Mouse (Mus musculus) gastrocnemius, adult 2 months (tissue): ENCODE results near the gene Sumo1. TPM values are rescaled to one million over a fixed set of nuclear protein-coding genes. Genes with fewer than 3 reads are reported as not detected.

ENCODE experiments used
- DNase-seq: peaks from one replicate; pipeline ENCODE4 v3.0.0; 2022
- H3K27ac ChIP-seq: fragments of 200-600 bp; 2 replicates; pipeline ENCODE4 v1.8.1; 2022; ENCODE audit warnings: mild to moderate bottlenecking
- H3K4me3 ChIP-seq: fragments of 200-600 bp; 2 replicates; pipeline ENCODE4 v1.8.1; 2022; ENCODE audit warnings: mild to moderate bottlenecking, moderate library complexity
- CTCF ChIP-seq: fragments of 200-600 bp; IDR thresholded peaks from 2 replicates; pipeline ENCODE4 v1.8.1; 2022; ENCODE audit warnings: antibody characterized with exemption, mild to moderate bottlenecking, moderate library complexity
- intact Hi-C: fragments of 180-260 bp; cut with DNase I; formaldehyde crosslinking; loops from one replicate; pipeline ENCODE4 v1.15.1; 2025
- total RNA-seq, 2 experiments: library from RNA; stranded (reverse); gene quantifications; 2 replicates each; pipeline ENCODE4 v1.2.3; 2021

Sumo1 gene
- total RNA-seq, 2 experiments from 2014 or later, result 50.3 to 69.0 TPM

DNA sequence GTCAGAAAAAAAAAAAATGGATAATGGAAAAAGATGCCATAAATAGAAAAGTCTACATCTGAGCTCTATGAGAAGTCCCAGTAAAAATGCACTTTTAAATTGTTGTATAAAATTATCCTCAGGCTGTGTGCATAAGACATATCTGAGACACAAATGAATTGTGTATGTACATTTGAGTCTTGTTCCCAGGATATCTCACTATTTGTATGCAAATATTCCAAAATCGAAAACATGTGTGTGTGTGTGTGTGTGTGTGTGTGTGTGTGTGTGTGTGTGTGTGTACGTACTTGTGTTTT is 67.3 kb downstream of the Sumo1 start:
- no peak for TF ChIP-seq CTCF
- H3K4me3 ChIP-seq, result no peak overlapping the region
- peak overlapping the region; percentile 53; the same call in 1 of the 2 replicates for H3K27ac ChIP-seq
- DNase-seq, result no peak
- intact Hi-C loops, result no loop called here

DNA sequence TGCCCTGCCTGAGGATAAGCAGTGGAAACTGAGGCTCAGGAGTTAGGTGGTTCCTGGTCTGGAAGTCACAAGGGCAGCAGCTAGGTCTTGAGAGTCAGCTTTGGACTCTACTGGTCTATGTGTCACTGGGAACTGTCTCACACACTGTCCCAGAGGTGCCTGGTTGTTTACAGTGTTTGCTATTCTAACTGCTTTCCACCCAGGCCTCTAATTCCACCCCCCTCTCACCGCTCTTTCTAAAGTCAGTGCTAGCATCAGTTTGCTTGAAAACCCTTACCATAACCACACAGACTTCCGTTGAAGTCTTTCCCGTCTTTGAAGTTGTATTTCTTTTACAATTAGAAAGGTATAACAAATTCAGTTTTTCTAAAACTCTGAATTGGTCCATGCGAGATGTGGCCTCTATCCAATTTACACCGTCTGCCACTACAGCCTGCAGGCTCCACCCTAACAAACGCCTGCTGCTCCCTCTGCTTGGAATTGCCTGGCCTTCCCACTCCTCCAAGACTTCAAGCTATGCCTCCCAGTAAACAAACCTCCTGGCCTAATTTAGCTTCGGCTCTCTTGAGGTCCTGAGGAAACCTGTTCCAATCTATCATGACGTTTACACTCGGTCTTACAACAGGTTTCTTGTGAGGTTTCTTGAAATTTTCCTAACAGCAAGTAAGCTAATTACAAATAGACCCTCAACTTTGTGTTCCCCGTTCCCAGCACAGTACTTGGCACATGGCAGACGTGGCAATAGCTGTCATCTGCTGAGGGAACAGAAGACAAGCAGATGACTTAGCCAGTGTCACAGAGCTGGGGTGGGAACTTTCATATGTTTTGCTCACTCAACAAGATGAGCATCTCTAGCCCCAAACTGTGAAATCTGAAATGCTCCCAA is 67.9 kb downstream of the Sumo1 start:
- Histone ChIP-seq H3K27ac (peak overlapping the region; percentile 53), H3K4me3 (no peak overlapping the region)
- intact Hi-C loops, result no loop called here
- DNase-seq, result no peak
- no peak for TF ChIP-seq CTCF

DNA sequence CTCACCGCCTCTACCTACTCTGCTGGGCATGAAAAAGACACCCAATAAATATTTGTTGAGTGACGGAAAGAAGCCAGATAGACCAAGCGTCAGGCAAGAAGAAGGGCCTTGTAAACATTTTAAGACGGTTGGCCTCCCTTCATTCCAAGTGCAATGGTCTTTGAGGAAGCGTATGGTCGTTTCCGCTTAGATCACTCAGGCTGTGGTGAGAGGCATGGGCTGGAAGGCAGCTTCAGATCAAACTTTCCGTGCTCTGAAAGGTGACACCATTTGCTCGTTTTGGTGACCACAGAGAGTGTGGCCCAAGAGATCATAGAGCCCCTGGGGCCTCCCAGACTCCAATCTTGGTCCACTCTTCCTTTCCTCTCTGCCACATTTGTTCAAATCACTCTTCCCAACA is 75.0 kb downstream of the Sumo1 start:
- TF ChIP-seq CTCF, result no peak
- intact Hi-C loops, result no loop called here
- H3K4me3 ChIP-seq, result no peak overlapping the region
- no peak for DNase-seq
- H3K27ac ChIP-seq, result no peak overlapping the region

DNA sequence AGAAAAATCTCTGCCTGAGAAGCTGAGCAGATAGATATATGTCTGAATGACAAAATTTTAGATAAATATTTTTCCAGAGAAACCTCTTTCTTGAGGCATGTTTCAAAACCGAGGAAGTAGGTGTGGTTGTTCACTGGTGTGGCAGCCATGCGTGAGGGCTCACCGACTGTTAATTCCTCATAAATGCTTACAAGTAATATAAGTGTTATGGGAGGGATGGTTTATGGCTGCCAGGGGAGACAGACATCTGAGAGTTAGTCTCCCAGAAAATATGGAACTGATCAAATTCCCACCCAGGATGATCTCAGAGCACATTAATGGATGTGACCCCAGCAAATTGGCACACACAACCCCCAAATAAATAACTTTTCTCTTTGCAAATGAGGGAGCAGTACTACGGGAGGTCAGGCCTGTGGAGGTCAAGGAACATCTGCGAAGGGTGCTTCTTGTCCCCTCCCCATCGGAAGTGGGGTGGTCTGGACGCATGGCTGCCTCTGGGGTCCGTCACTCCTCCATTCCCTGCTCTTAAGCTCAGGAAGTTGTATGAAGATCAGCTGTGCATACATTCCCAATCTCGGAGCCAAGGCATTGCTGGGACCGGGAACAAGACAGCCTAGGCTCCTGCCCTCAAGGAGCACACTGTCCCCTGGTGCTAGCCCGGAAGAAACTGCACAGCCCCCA is 75.9 kb downstream of the Sumo1 start:
- Histone ChIP-seq H3K4me3 (no peak overlapping the region), H3K27ac (peak overlapping the region; percentile 84; the same call in 1 of the 2 replicates)
- no peak for DNase-seq
- TF ChIP-seq CTCF, result no peak
- intact Hi-C loops, result no loop called here

DNA sequence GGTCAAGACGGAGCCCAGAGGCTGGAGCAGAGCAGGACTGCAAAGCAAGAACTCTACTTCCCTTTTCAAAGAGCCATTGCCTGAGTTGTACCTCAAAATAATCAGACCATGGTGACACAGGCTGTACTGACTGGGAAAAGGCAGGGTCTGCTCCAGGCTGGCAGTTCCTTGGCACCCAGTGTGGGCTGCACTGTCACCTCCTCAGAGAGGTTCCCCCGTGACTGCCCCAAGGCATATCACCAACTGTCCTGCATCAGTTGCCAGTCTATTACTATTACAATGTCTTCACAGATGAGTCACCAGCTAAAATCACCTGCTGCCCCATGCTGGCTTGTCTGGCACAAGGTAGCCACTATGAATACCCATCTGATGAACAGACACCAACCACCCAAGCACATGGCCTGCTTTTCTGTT is 77.0 kb downstream of the Sumo1 start:
- H3K4me3 ChIP-seq, result peak overlapping the region; percentile 54
- TF ChIP-seq CTCF, result no peak
- H3K27ac ChIP-seq, result peak overlapping the region; percentile 84
- intact Hi-C loops, result no loop called here
- DNase-seq, result peak; percentile 55

DNA sequence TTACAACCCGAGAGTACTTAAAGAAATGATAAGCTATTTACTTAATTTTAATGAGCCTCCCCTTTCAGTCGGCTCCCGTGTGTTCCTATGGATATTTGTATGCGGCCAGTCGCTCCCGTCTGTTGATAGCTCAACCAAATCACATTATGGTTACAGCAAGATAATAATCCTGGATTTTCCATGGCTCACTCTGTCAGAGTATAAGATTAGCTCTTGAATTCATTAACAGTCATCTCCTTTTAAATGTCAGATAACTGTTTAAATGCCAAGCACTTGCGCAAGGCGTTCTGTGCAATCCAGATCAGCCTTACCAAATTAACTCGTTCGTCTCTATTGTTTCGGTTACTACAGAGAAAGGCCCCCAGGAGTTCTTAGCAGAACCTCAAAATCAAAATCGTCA is 77.8 kb downstream of the Sumo1 start:
- Histone ChIP-seq H3K4me3 (peak overlapping the region; percentile 54), H3K27ac (peak overlapping the region; percentile 84)
- TF ChIP-seq CTCF, result no peak
- DNase-seq, result no peak
- intact Hi-C loops, result no loop called here

DNA sequence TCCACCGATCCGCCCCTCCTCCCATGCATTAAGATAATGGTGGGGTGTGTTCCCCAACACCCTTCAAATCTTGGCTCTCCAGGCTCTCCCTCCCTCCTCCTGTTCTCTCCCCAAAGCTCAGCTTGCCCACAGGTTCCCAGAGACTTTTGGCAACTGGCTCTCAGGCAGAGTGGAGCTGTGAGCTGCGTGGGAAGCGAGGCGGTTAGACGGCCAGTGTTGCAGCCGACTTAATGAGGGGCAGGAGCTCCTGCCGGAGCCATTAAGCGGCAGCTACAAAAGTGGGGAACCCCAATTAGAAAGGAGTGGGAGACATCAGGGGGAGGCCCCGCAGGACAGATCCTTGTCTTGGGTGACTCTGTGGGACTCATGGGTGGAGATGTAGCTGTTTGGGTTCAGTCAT is 78.3 kb downstream of the Sumo1 start:
- peak; percentile 43 for DNase-seq
- TF ChIP-seq CTCF, result no peak

DNA sequence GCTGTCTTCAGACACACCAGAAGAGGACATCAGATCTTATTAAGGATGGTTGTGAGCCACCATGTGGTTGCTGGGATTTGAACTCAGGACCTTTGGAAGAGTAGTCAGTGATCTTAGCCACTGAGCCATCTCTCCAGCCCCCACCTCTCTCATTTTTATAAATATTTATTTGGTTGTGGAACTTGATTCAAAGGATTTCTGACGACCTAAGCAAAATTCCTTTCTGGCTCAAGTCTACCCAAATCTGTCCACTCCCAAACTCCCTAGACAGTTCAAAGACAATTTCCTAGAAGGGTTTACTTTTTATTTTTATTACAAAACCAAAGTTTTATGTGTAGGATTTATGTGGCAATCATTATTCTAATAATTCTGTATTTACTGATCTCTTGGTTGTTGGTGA is 81.4 kb downstream of the Sumo1 start:
- no peak for DNase-seq
- H3K27ac ChIP-seq, result no peak overlapping the region
- no peak overlapping the region for H3K4me3 ChIP-seq
- no peak for TF ChIP-seq CTCF
- intact Hi-C loops, result loop anchor here (5.0 kb wide), 2 partner anchors 33 to 272 kb away; no protein-coding TSS in a partner anchor

More for the DNA sequence above, 78.3 kb downstream of the Sumo1 start:
- H3K4me3 ChIP-seq, result peak overlapping the region; percentile 54
- intact Hi-C loops, result no loop called here
- peak overlapping the region; percentile 84 for H3K27ac ChIP-seq

DNA sequence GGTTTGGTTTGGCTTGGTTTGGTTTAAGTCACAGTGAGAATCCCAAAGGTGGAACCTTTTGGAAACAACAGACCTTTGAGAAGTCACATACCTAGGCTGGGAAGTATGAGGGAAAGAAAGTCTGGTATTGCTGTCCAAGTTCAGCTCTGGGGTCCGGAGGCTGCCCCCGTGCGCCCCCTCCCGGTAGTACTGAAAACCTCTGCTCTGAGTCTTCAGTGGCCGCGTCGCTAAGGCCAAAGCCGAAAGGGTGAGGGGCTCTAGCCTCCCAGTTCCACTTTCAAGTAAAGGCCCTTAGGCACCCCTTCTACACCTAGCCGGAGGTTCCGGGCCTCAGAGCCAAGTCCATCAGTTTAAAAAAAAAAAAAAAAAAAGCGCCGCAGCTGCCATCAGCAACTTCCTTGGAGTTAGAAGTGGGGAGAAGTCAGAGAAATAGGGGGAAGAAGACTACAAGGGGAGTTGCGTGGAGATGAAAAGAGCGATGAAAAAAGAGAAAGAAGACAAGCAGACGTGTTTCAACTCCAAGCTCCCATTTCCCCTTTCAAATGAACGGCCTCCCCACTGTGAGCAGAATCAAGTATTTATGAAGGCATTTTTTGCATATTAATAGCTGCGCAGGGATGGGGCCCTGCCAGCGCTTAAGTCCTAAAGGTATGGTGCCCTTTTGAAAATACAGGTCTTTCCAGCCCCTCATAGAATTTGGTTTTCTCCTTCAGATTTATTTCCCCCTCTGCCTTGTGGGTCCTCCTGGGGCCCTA is 85.8 kb downstream of the Sumo1 start:
- peak overlapping the region; percentile 58 for H3K4me3 ChIP-seq
- intact Hi-C loops, result loop anchor here (1.0 to 5.0 kb wide), 5 partner anchors 37 to 268 kb away; partner anchors contain the start of gene Gm973
- H3K27ac ChIP-seq, result peak overlapping the region; percentile 61
- DNase-seq, result peak; percentile 85
- peak; percentile 96 for TF ChIP-seq CTCF

DNA sequence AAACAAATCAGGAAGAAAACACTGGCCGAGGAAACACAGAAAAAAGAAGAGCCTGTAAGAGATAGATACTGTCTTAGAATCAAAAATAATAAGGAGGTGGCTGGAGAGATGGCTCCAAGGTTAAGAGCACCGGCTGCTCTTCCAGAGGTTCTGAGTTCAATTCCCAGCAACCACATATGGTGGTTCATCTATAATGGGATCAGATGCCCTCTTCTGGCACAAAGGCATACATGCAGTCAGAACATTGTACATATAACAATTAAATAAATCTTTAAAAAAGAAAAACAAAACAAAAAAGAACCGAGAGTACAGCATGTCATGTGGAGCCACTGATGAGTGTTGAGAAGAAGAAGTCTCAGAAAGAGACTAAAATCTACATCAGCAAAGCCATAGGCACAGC is 89.8 kb downstream of the Sumo1 start:
- DNase-seq, result no peak
- intact Hi-C loops, result loop anchor here (5.0 kb wide), 2 partner anchors 64 to 154 kb away; partner anchors contain the start of gene Gm973
- Histone ChIP-seq H3K4me3 (no peak overlapping the region), H3K27ac (no peak overlapping the region)
- no peak; the same call in 1 of the 2 replicates for TF ChIP-seq CTCF

DNA sequence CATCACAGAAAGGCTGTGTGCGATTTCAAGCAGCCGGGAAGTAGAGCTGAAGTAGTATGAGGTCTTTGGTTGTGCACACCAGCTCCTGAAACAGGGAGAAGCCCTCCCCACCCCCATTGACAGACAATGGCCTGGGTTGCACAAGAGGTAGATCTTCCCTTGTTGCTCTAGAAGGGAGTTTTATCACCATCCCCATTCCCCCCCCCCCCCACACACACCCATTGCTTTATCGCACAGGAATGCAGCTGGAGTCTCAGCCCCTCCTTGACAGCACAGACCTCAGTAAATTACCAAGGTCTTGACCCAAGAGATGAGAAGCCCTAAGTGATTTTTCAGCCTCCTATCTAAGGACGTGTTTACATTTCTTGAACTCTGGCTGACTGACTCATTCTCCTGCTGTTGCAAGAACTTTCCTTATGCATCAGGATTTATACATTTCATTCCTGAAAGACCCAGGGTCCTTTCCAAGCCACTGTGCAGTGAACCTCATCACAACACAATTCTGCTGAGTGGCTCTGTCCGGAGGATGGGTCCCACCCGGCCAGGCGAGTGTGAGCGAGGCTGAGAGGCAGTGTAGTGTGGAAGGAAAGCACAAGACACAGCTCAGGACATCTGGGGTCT is 90.4 kb downstream of the Sumo1 start:
- no peak for TF ChIP-seq CTCF
- intact Hi-C loops, result loop anchor here (5.0 kb wide), 2 partner anchors 63 to 153 kb away; partner anchors contain the start of gene Gm973
- Histone ChIP-seq H3K27ac (no peak overlapping the region), H3K4me3 (no peak overlapping the region)
- no peak for DNase-seq

DNA sequence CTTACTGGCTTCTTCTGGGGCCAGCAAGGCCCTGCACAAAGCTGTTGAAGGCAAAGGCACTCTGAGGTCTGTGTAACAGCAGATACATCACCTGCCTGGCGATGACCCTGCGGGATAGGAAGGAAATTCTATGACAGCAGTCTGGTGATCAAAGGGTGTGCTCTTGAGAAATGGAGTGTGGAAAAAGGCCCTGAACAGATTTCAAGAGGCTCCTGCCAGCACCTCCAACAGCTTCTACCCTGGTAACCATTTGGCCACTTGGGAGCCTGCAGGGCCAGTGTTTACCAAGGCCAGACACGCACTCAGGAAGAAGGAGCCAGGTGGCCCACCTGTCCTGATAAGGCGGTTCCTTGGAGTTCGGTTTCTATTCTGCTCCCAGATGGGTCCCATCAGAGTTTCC is 91.3 kb downstream of the Sumo1 start:
- H3K4me3 ChIP-seq, result no peak overlapping the region
- no peak for TF ChIP-seq CTCF
- DNase-seq, result no peak
- intact Hi-C loops, result no loop called here
- H3K27ac ChIP-seq, result peak overlapping the region; percentile 38; the same call in 1 of the 2 replicates
